Mouse (Mus musculus) kidney, adult 2 months (tissue): ENCODE measurements at regions not wholly inside any gene's neighbourhood (a gene's known extent, or its start where the extent isn't known, plus 50 kb on each side); places are given as distances from the start of the nearest gene placed in this dataset.
A peak's percentile ranks its signal among the peaks of the same experiment; 100 is the strongest.

Source experiments
- CTCF ChIP-seq: fragments of 200-500 bp; conservative IDR thresholded peaks from 2 replicates; pipeline ENCODE4 v1.5.1; 2011; ENCODE audit warnings: low read depth, mild to moderate bottlenecking, control low read depth, low read length, moderate library complexity, mixed read lengths; ENCODE audit not compliant: insufficient read depth, insufficient read length
- POLR2A ChIP-seq: fragments of 200-500 bp; IDR thresholded peaks from one replicate; pipeline ENCODE4 v1.6.1; 2011; ENCODE audit warnings: low read depth, low read length, control low read depth

DNA sequence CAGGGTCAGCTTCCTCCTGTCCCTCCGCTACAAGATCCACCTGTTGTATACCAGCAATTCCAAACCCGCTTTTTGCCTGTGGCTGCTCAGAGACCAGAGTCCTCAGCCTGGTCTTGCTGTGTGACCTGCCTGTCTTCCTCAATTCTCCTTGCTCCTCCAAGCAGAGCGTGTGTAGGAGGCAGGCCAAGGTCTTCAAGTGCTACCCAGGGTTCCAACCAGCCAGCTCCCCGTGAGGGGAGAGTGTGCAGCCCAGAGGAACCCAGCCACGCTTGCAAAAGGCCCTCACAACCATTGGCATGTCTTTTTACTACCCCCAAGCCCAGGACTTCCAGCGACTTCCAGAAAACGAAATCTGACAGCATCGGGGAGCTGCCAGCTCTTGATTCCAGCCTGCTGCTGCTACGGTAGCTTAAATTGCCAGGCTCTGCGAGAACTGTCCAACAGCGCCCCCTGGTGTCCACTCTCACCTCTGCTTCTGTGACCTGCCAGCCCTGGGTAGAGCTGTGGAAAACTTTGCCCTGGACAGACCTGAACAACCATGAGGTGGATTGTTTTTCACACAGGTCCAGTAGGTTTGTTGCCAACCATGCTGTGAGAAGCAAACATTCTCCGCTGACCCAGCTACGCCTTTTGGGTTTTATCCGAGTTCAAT, 352.0 kb upstream of the Zdhhc25 start:
- TF ChIP-seq CTCF = peak; percentile 89
- TF ChIP-seq POLR2A = no peak
